ENCODE assay signal across 13 mouse cellular contexts in genomic region chr8:122423659-122424058, GRCm38 (mm10). TPM values are rescaled to one million over a fixed set of nuclear protein-coding genes. Genes with fewer than 3 reads are reported as not detected.
A peak's percentile ranks its signal among the peaks of the same experiment; 100 is the strongest.
DNase-seq lines count a peak whose midpoint lies in the region; ATAC-seq and TF ChIP-seq lines count a peak whose summit lies in the region.
"Had no signal": no experiment of that assay in that cellular context is flagged by ENCODE, and none has a peak within 500 bp of the region (broad histone marks: within the 10 kb centered on the region; RNA-seq: fewer than 3 reads in every experiment).

No protein-coding gene starts in this region.

- DNase-seq in midbrain, postnatal 0 days (ENCODE audit: low spot score) = peak; percentile 38
- DNase-seq in midbrain, embryonic 14.5 days = no peak
- peak; percentile 55 for DNase-seq in heart, adult 8-10 months (ENCODE audit: low spot score)
- DNase-seq in kidney, adult 9 months = peak; percentile 40
- peak; percentile 57 to 77 for DNase-seq in lung, postnatal 4 days
- no peak for DNase-seq in left cerebral cortex, adult 2 months (ENCODE audit: extremely low spot score in 1 of 2, low spot score in 2 of 2)
- DNase-seq in retina, postnatal 1 day = no peak
- DNase-seq: embryo, embryonic 11 days; forebrain, postnatal 0 days; thymus, postnatal 14 days had no signal

- no peak overlapping the region for H3K9ac ChIP-seq in midbrain, postnatal 0 days (replicated peaks; ENCODE audit: low read length, poor library complexity, severe bottlenecking)
- no peak overlapping the region for H3K9ac ChIP-seq in midbrain, embryonic 14.5 days (replicated peaks; ENCODE audit: low read length)
- H3K9ac ChIP-seq: forebrain, postnatal 0 days; limb, embryonic 13.5 days; neural tube, embryonic 15.5 days had no signal

- no peak overlapping the region for H3K4me2 ChIP-seq in midbrain, postnatal 0 days (ENCODE audit: low read depth, low read length, poor library complexity, severe bottlenecking)
- no peak overlapping the region for H3K4me2 ChIP-seq in midbrain, embryonic 14.5 days (ENCODE audit: low read length)
- H3K4me2 ChIP-seq: limb, embryonic 13.5 days; neural tube, embryonic 15.5 days had no signal

- no peaks in the 10 kb centered on the region for H3K27me3 ChIP-seq in midbrain, postnatal 0 days (ENCODE audit: insufficient read depth, low read length)
- H3K27me3 ChIP-seq in midbrain, embryonic 14.5 days (ENCODE audit: control insufficient read depth, insufficient read depth, low read length) = no peaks in the 10 kb centered on the region
- H3K27me3 ChIP-seq: limb, embryonic 13.5 days; neural tube, embryonic 15.5 days had no signal

- intact Hi-C loops in left cerebral cortex, adult 2 months (cut with DNase I) = no loop called here

- H3K36me3 ChIP-seq in midbrain, postnatal 0 days (ENCODE audit: insufficient read depth, low read length) = no peaks in the 10 kb centered on the region; the same call in 1 of the 2 replicates
- H3K36me3 ChIP-seq in midbrain, embryonic 14.5 days (ENCODE audit: control insufficient read depth, insufficient read depth, low read length) = peaks cover 6% of the 10 kb centered on the region

- TF ChIP-seq CTCF in midbrain, postnatal 0 days (IDR thresholded peaks at IDR 0.05) = no peak
- TF ChIP-seq CTCF in left cerebral cortex, adult 2 months (IDR thresholded peaks at IDR 0.05) = no peak

- no peak overlapping the region for H3K4me3 ChIP-seq in midbrain, postnatal 0 days (ENCODE audit: low read depth, low read length)
- no peak overlapping the region for H3K4me3 ChIP-seq in midbrain, embryonic 14.5 days (replicated peaks; ENCODE audit: low read depth, low read length)
- H3K4me3 ChIP-seq in left cerebral cortex, adult 2 months = no peak overlapping the region
- H3K4me3 ChIP-seq: limb, embryonic 13.5 days; neural tube, embryonic 15.5 days had no signal

- ATAC-seq in midbrain, postnatal 0 days (ENCODE audit: low FRiP score) = no peak
- no peak for ATAC-seq in midbrain, embryonic 14.5 days (ENCODE audit: low FRiP score, low TSS enrichment)
- ATAC-seq: forebrain, postnatal 0 days had no signal

- no peak overlapping the region for H3K27ac ChIP-seq in midbrain, postnatal 0 days (ENCODE audit: low read depth, low read length)
- H3K27ac ChIP-seq in midbrain, embryonic 14.5 days (replicated peaks; ENCODE audit: low read depth, low read length) = no peak overlapping the region
- no peak overlapping the region for H3K27ac ChIP-seq in left cerebral cortex, adult 2 months
- H3K27ac ChIP-seq: limb, embryonic 13.5 days; neural tube, embryonic 15.5 days had no signal

- 64% methylated on average over 5 of the region's 5 CpGs for WGBS in midbrain, postnatal 0 days
- WGBS in midbrain, embryonic 14.5 days = 61% methylated on average over 5 of the region's 5 CpGs

- H3K9me3 ChIP-seq in midbrain, postnatal 0 days (ENCODE audit: low read length) = no peaks in the 10 kb centered on the region
- no peaks in the 10 kb centered on the region for H3K9me3 ChIP-seq in midbrain, embryonic 14.5 days (ENCODE audit: control insufficient read depth, low read length)
- H3K9me3 ChIP-seq: limb, embryonic 13.5 days; neural tube, embryonic 15.5 days had no signal

- no peaks in the 10 kb centered on the region for H3K4me1 ChIP-seq in midbrain, postnatal 0 days (ENCODE audit: insufficient read depth, low read length)
- no peaks in the 10 kb centered on the region for H3K4me1 ChIP-seq in midbrain, embryonic 14.5 days (ENCODE audit: control insufficient read depth, insufficient read depth, low read length)
- H3K4me1 ChIP-seq: limb, embryonic 13.5 days; neural tube, embryonic 15.5 days had no signal

RNA-seq across cellular contexts. Expression of gene Il17c, which starts 1.8 kb away (rescaled TPM):
- not detected in 2 replicates for total RNA-seq in midbrain, postnatal 0 days (2014; rRNA removed)
- polyA plus RNA-seq in midbrain, postnatal 0 days (2015; fragmentation: Nextera tagmentation; extraction: Ambion mirVana) = 0.37 TPM in 1 of 2 replicates, not detected in the other
- polyA plus RNA-seq in midbrain, embryonic 14.5 days (2014; fragmentation: Nextera tagmentation; extraction: Ambion mirVana) = not detected in 2 replicates
- total RNA-seq in heart, adult 8-10 months (2022) = not detected
- total RNA-seq in left cerebral cortex, adult 2 months (2021) = not detected
- polyA plus RNA-seq: forebrain, postnatal 0 days; intestine, embryonic 14.5 days; limb, embryonic 13.5 days; neural tube, embryonic 15.5 days had no signal

RNA-seq across cellular contexts. Expression of gene Cyba, which starts 9.1 kb away (rescaled TPM):
- total RNA-seq in midbrain, postnatal 0 days (2014; rRNA removed) = 23.1 and 27.7 TPM in 2 replicates
- polyA plus RNA-seq in midbrain, postnatal 0 days (2015; fragmentation: Nextera tagmentation; extraction: Ambion mirVana) = 35.6 and 40.4 TPM in 2 replicates
- polyA plus RNA-seq in midbrain, embryonic 14.5 days (2014; fragmentation: Nextera tagmentation; extraction: Ambion mirVana) = 20.2 and 36.2 TPM in 2 replicates
- 10 to 100 TPM; 39.2 to 50.2 (median 44.5) TPM for total RNA-seq in heart, adult 8-10 months (2022)
- 1 to 10 TPM; 6.6 to 7.1 TPM for total RNA-seq in left cerebral cortex, adult 2 months (2021)

RNA-seq across cellular contexts. Expression of gene Mvd, which starts 19.6 kb away (rescaled TPM):
- 57.1 and 94.5 TPM in 2 replicates for total RNA-seq in midbrain, postnatal 0 days (2014; rRNA removed)
- polyA plus RNA-seq in midbrain, postnatal 0 days (2015; fragmentation: Nextera tagmentation; extraction: Ambion mirVana) = 62.1 and 66.8 TPM in 2 replicates
- polyA plus RNA-seq in midbrain, embryonic 14.5 days (2014; fragmentation: Nextera tagmentation; extraction: Ambion mirVana) = 47.1 and 60.9 TPM in 2 replicates
- 1 to 10 TPM; 3.9 to 5.6 (median 4.9) TPM for total RNA-seq in heart, adult 8-10 months (2022)
- total RNA-seq in left cerebral cortex, adult 2 months (2021) = 10 to 100 TPM; 20.8 to 25.3 TPM

RNA-seq across cellular contexts. Expression of gene Snai3, which starts 36.9 kb away (rescaled TPM):
- total RNA-seq in midbrain, postnatal 0 days (2014; rRNA removed) = not detected in 2 replicates
- not detected in 2 replicates for polyA plus RNA-seq in midbrain, postnatal 0 days (2015; fragmentation: Nextera tagmentation; extraction: Ambion mirVana)
- polyA plus RNA-seq in midbrain, embryonic 14.5 days (2014; fragmentation: Nextera tagmentation; extraction: Ambion mirVana) = not detected in 2 replicates
- total RNA-seq in heart, adult 8-10 months (2022) = 10 to 100 TPM in 2 of 4 experiments, 1 to 10 TPM in 2; 2.7 to 14.4 (median 8.2) TPM
- total RNA-seq in left cerebral cortex, adult 2 months (2021) = 1 to 10 TPM; 1.0 to 1.6 TPM
- total RNA-seq: forebrain, postnatal 0 days had no signal
- polyA plus RNA-seq: forebrain, postnatal 0 days had no signal

RNA-seq across cellular contexts. Expression of gene Zc3h18, which starts 47.2 kb away (rescaled TPM):
- total RNA-seq in midbrain, postnatal 0 days (2014; rRNA removed) = 29.4 and 41.3 TPM in 2 replicates
- polyA plus RNA-seq in midbrain, postnatal 0 days (2015; fragmentation: Nextera tagmentation; extraction: Ambion mirVana) = 23.4 and 25.0 TPM in 2 replicates
- 22.4 and 27.9 TPM in 2 replicates for polyA plus RNA-seq in midbrain, embryonic 14.5 days (2014; fragmentation: Nextera tagmentation; extraction: Ambion mirVana)
- total RNA-seq in heart, adult 8-10 months (2022) = 10 to 100 TPM; 21.2 to 24.0 (median 22.4) TPM
- total RNA-seq in left cerebral cortex, adult 2 months (2021) = 10 to 100 TPM; 42.3 to 45.0 TPM

Comparison
In these comparisons a context has a peak if more than half of its experiments do, and no peak if none do; other contexts are left out.
1. DNase-seq: peak in midbrain, postnatal 0 days (single experiment), heart, adult 8-10 months (single experiment), kidney, adult 9 months (single experiment) and lung, postnatal 4 days (2 of 2); none in midbrain, embryonic 14.5 days (single experiment), left cerebral cortex, adult 2 months (0 of 2) and retina, postnatal 1 day (single experiment).